Mouse (Mus musculus): ENCODE results near the gene Ash1l. TPM values are rescaled to one million over a fixed set of nuclear protein-coding genes. Genes with fewer than 3 reads are reported as not detected.
A peak's percentile ranks its signal among the peaks of the same experiment; 100 is the strongest.

Ash1l gene
- total RNA-seq, 2 experiments from 2014 or later = 64.3 to 66.8 TPM

DNA sequence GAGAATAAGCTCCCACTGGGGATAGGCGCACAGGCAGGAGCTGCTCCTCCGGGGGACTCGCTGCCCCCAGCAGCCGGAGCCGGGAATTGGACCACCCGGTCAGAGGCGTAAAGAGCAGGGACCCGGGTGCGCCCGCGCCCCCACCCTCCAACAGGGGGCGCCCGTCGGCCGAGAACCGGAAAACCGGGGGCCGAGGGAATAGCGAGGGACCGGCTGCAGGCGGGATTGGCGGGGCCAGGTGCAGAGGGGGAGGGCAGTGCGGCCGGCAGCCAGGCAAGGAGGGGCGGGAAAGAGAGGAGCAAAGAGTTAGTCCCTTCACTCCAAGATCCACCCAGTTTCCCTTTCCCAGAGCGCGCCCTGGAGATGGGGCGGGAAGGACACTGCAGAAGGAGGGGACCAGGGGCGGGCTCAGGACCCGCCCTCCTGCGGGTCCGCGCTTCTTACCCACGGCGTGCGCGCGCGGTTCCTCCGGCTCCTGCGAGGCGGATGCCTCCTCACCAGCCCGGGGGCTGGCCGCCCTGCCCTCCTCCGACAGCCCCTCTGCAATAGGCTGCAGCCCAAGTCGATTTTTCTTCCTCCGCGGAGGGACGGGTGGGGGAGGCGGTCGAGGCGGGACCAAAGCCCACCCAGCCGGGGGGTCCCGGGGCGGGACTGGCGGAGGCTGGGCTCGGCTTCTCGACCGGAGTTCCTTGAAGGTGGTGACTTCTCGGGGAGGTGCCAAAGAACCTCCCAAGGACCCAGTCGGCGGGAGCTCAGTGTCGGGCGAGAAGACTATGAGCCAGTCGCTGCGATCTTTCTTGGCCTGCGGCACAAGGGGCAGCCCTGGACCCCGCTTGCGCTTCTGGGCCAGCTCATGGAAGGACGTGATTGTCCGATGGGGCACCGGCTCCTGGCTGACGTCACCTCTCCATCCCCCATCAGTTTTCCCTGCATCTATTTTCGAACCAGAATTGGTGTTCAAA lies 140.6 kb downstream of the Ash1l start:
- DNase-seq (ENCODE audit: low spot score in 2 of 2) = peak; percentile 81 to 83

DNA sequence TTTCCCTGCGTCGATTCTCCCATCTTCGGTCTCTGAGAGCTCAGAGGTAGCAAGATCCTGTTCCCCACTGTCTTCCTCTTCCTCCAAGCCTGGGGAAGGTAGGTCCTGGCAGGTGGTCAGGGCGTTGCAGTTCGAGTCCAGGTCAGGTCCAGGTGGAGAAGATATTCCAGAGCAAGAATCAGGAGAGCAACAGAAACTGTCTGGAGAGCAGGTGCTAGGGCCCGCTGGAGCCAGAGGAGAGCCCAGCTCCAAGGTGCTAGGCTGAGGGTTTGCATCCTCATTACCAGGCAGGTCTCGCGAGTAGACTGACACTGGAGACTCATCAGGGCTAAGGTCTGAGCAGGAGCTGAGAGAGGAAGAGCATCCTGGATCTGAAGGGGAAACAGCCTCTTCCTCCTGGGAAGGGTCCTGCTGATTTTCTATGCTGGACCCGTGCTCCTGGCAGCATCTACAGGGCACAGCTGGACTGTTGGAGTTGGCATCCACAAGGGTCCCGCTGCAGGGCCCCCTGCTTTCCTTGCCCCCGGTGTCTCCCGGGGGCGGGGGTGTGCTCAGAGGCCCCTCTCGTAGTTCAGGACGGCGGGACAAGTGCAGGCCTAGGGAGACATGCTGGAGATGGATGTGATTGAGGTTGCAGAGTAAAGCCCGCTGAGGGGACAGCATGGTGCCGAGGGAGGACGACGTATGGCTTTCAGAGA lies 141.5 kb downstream of the Ash1l start:
- DNase-seq (ENCODE audit: low spot score in 2 of 2) = no peak

DNA sequence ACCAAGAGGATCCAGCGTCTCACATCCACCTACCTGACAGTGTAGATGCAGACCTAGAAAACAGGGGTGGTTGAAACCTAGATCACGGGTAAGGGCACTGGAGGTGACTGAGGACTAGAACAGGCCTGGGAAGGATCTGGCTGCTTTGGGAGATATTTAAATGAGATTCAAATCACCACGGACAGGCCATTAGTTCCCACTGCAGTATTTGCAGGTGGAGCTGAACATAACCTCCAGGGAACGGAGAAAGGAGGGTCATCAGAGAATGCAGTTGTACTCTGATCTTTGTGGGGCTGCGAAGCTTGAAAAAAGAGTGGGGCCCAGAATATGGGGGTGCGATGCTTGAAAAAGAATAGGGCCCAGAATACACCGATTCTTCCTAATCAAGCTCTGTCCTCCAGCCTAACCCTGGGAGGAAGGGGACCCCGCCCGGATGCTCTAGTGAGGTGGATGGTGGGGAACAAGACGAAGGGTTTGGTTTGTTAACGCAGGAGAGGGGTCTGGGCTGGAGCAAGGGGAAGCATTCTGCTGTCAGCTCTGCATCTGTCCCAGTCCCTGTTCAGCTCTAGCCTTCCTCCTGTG lies 142.2 kb downstream of the Ash1l start:
- DNase-seq (ENCODE audit: low spot score in 2 of 2) = no peak

DNA sequence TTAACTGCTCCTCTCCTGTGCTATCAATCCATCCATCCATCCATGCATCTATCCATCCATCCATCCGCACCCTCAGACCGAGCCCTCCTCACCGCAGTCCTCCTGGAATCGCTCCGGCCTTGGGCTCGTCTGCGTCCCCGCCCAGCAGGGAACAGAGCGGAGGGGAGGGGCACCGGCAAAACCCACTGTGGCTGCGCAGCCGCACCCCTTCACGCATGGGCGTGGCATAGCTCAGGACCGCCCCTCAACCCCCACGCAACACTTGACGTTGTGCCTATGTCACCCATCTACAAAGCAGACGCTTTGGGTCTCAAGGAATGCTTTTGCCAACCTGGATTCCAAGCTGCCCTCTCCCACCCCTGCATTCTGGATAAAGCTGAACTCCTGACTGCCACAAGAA lies 142.8 kb downstream of the Ash1l start, which contains the start of gene Rusc1:
Gene Rusc1, minus strand, starts transcription at position 137 of the 400 bp plus-strand sequence.
- peak; percentile 91 to 94 for DNase-seq (ENCODE audit: low spot score in 2 of 2)

DNA sequence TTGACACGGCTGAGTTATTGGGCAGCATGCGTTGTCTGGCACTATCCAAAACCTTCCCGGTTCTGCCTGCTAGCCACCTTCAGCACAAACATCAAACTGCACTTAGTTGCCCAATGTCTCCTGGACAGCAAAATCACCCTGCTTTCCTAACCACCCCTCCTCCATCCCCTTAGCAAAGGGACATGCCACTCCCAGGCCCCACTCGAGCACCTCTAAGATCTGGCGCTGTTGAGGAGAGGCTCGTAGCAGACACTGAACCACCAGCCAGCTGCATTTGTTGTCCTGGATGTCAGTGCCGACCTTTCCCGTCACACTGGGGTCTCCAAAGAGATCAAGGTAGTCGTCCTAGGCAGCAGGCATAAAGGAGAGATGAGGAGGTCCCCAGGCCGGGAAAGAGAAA lies 143.6 kb downstream of the Ash1l start:
- no peak for DNase-seq (ENCODE audit: low spot score in 2 of 2)

DNA sequence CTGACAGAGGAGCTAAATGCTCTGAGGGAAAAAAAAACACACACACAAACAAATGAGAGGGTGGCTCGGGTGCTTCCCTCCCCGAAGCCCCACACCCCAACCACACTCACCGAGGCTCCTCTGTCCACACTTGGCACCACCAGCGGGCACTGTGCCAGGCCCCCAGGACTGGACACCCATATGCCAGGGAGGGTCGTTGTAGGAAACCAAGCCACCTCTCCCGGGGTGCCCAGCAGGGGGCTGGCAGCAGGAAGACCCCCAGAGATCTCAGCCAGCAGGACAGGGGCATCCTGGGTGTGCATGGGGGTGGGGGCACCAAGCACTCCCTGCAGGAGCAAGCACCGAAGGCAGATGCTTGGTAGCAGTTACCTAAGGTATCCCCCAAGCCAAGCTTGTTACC lies 150.4 kb downstream of the Ash1l start, which contains the start of gene Gm43738:
Gene Gm43738, minus strand, starts transcription at position 289 of the 400 bp plus-strand sequence.
- no peak for DNase-seq (ENCODE audit: low spot score in 2 of 2)

DNA sequence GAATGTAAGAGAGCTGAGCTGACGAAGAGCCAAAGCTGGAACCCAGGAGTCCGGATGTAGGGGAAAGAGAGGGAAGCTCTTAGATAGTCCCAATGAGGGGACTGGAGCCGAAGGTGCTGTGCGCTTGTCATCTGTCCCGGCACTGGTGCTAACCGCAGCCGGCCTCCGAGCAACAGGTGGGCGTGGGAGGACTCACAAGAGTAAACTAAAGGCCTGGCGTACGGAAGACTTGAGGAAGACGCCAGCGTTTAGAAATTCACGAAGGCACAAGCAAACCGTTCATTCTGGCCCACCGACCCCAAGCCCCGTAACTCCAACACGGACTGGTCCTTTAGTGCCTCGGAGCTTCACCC lies 151.0 kb downstream of the Ash1l start:
- peak in 1 of 2 experiments; percentile 57 for DNase-seq (ENCODE audit: low spot score in 2 of 2)

DNA sequence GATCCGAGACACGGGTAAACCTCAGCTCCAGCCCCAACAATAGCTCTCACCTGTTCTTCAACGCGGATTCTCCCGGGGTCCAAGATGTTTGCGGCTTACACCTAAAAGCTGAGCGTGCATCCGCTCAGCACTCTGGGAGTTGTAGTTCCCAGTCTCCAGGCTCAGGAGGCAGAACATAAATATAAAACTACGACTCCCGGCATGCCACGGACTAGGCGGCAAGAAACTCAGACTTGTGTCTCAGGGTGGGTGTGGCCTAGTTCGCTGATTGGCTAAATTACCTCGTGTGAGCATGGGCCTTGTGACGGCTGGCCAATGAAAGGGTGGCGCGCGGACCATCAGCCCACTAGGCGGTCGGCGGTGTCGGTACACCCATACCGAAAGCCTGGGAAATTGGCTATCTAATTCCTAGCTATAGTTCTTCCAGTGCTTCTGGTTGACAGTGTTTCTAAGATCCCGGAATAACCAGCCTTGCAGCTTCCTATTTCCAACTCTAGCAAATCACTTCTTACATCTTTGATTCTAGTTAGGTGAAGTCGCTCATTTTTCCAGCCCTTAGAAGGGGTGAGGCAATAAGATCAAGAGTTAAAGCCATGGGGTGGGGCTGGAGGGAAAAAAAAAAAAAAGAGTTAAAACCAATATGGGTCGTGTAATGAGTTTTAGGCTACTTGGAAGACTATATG lies 151.5 kb downstream of the Ash1l start, which contains the start of gene Fdps:
Gene Fdps, minus strand, starts transcription at position 148 of the 683 bp plus-strand sequence.
- peak; percentile 91 to 99 for DNase-seq (ENCODE audit: low spot score in 2 of 2)

DNA sequence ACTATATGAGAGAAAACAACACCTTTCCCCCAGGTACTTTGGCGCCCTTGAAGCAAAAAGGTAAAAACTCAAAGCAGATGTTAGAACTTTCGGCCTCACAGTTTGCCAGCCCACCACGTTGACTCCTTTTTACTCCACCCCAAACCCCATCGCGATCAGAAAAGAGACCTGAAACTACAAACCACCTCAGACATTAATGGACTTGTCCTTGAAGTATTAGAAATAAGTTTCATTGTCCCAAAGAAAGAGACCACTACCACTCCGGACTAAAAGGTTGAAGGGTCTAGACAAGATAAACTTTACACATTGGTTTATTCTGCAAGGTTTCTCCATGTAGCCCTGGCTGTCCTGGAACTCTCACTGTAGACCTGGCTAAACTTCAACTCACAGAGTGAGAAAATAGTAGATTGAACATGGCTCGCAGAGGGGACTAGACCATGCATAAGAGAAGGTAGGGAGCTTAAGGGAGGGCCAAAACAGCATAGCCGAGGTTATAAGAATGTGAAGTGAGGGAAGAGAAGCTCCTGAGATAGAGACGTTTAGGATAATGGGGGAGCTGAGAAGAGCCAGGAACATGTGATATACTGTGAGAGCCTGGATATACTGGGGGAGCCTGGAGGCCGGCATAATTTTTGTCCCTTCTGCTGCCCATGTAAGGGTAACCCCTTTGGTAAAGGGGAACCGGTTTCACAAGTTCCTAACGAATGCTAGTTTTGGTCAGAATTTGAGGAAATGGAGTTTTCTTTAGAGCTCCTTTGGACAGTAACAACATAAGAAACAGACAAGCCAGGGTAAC lies 152.3 kb downstream of the Ash1l start:
- no peak for DNase-seq (ENCODE audit: low spot score in 2 of 2)

DNA sequence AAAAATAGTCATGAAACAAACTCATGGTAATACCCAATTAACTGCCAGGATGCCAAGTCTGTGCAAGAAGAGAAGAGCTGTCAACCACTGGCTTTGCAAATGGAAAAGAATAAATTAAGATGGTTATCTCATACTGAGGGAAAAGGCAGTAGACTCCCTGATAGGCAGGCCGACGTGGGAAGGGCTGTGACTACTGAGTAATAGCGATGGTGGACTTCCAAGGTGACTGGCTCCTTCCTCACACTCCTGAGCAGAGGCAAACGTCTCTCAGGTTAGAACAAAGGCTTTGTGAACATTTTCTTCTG lies 152.8 kb downstream of the Ash1l start:
- DNase-seq (ENCODE audit: low spot score in 2 of 2) = no peak

DNA sequence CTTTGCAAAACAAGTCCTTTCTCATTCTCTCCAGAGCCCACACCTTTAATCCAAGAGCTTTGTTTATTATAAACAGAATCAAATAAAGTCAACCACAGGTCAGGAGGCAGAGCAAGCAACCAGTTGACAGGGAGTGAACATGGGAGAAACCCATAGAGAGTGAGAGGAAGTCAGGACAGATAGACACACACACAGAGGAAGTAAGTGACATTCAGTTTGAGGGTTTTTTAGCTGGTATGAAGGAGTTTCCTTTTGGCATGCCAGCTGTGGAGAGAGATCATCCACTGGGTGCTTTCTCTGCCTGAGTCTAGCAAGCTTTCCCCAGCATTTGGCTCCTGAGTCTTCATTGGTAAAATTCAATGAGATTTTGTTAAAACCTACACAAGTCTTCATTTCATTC lies 156.5 kb downstream of the Ash1l start:
- DNase-seq (ENCODE audit: low spot score in 2 of 2) = no peak

DNA sequence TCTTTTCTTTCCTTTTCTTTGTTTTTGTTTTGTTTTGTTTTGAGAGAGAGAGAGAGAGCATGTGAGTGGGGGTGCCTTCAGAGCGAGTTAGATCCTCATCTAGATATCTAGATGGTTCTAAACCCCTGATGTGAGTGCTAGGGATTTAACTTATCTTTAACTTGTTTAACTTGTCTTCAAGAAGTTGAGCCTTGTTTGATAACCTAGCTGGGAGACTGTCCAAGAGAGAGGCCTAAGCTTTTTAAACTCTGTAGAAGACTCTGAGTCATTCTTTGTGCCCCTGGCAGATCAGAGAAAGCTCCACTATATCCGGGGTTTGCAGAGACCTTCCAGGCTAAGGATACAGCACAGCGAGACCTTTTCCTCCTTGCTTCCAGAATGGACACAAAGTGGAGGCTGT lies 157.1 kb downstream of the Ash1l start:
- no peak for DNase-seq (ENCODE audit: low spot score in 2 of 2)

DNA sequence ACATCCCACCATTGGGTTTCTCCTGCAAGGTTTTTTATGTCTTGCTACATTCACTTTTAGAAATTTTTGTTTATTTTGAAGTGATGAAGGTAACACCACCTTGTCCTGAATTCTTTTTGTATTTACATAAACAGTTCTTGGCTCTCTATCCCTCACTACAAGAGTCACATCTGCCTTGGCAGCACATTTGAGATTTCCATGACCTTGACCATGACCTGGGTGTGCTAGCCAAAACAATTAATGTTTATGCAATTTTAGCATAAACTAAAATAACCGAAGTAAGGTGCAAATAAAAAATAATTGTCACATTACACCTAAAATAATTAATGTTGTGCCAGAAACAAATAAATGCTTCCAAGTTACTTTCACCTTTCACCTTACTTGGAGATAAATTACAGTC lies 157.7 kb downstream of the Ash1l start:
- no peak for DNase-seq (ENCODE audit: low spot score in 2 of 2)

DNA sequence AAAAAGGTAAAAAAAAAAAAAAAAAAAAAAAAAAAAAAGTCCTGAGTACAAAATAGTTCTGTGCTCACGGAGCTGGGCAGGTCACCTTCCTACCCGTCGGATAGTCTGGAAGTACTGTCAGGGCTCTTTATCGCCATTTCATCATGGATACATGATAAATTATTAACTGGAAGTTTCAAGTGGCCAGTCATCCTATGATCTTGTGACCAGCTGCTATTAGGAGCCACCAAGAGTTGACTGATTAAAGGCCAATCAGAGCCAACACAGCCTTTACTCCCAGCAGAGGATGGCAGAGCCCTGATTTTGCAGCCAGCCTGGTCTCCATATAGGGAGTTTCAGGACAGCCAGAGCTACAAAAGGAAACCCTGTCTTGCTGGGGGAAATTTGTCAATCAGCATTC lies 162.6 kb downstream of the Ash1l start:
- no peak for DNase-seq (ENCODE audit: low spot score in 2 of 2)

DNA sequence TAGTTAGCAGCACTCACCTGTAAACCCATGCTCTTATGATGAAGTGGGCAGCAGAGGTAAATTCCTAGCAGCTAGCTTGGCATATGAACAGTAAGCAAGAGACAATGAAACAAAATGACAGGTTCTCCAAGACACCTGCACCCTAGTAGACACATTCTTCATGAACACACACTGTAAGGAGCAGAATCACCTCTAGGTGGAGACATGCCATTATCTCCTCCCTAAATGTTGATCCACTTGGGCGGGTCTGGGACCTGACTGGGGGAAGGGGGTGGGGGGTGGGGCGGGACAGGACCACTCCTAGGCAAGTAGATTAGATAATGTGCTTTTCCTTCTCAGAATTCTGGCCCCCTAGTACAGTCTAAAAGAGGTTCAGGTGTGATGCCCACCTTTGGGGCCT lies 165.1 kb downstream of the Ash1l start:
- no peak for DNase-seq (ENCODE audit: low spot score in 2 of 2)

DNA sequence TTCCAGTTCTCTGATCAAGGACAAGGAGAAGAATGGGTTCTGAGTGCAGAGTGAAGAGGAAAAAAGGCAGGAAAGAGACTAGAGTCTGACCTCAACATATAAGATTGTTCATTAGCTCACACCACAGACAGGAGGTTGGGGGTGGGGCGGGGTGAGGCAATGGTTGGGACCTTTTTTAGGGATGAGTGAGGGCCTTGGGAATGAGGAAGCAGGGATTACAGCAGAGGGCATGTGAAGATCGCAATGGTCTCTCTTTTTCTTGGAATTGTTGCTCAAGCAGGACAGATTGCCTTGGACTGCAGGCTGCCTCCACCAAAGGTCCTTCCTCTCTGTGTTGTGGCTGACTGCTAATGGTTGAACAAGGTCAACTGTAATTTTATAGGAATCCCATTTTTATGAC lies 172.9 kb downstream of the Ash1l start:
- no peak for DNase-seq (ENCODE audit: low spot score in 2 of 2)

DNA sequence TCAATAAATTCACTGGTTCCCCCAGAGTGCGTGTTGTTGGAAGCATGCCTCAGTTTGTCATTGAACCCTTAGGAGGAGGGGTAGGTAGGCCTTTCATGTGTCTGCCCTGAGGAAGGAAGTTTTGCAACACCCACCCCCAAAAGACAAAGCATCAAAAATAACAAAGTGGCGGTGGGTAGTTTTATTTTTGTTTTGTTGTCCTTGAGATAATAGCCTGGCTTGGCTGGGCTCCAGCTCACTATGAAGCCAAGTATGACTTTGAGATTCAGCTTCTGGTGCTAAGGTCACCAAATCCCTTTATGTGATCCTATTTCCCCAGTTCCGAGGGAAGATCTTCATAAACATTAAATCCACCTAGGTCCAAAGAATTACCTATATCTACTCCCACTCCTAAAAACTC lies 173.8 kb downstream of the Ash1l start:
- no peak for DNase-seq (ENCODE audit: low spot score in 2 of 2)

DNA sequence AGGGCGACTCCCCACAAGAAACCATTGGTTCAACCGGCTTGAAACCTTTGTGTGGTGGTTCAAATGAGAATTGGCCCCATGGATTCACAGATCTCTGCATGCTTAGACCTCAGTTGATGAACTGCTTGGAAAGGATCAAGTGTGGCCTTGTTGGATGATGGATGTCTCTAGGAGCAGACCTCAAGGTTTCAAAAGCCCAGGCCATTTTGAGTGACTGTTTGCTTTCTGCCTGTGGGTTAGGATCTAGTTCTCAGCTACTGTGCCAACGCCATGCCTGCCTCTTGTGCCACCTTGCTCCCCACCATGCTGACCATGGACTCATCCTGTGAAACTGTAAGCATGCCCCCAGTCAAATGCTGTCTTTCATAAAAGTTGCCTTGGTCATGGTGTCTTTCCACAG lies 175.6 kb downstream of the Ash1l start:
- no peak for DNase-seq (ENCODE audit: low spot score in 2 of 2)
